Mouse (Mus musculus) liver, embryonic 12.5 days (tissue): Measurements from ENCODE around the gene Erp44. TPM values are rescaled to one million over a fixed set of nuclear protein-coding genes. Genes with fewer than 3 reads are reported as not detected.

Experiments
- ATAC-seq: fragments of 200-750 bp; cut with Nextera tagmentation; 2 replicates; pipeline ENCODE4 v1.8.0; 2017; ENCODE audit warnings: moderate number of reproducible peaks, mild to moderate bottlenecking, moderate library complexity
- H3K27ac ChIP-seq: fragments of 300-500 bp; sonication (generic); 2 replicates; pipeline ENCODE4 v1.5.1; 2016; ENCODE audit warnings: mild to moderate bottlenecking
- H3K27me3 ChIP-seq: fragments of 300-500 bp; sonication (generic); replicated peaks from 2 replicates; pipeline ENCODE4 v1.6.1; 2016; ENCODE audit warnings: mild to moderate bottlenecking, moderate library complexity
- H3K36me3 ChIP-seq: fragments of 300-500 bp; sonication (generic); 2 replicates; pipeline ENCODE4 v1.6.1; 2016; ENCODE audit warnings: mild to moderate bottlenecking, moderate library complexity
- H3K4me1 ChIP-seq: fragments of 300-500 bp; sonication (generic); 2 replicates; pipeline ENCODE4 v1.6.1; 2016
- H3K4me2 ChIP-seq: fragments of 300-500 bp; sonication (generic); 2 replicates; pipeline ENCODE4 v1.6.1; 2016; ENCODE audit warnings: mild to moderate bottlenecking, moderate library complexity
- H3K4me3 ChIP-seq: fragments of 300-500 bp; sonication (generic); 2 replicates; pipeline ENCODE4 v1.5.1; 2016; ENCODE audit warnings: mild to moderate bottlenecking, moderate library complexity
- H3K9ac ChIP-seq: fragments of 300-500 bp; sonication (generic); 2 replicates; pipeline ENCODE4 v1.6.1; 2016; ENCODE audit warnings: mild to moderate bottlenecking, moderate library complexity
- H3K9me3 ChIP-seq: fragments of 300-500 bp; sonication (generic); replicated peaks from 2 replicates; pipeline ENCODE4 v1.6.1; 2016; ENCODE audit warnings: mild to moderate bottlenecking, moderate library complexity
- WGBS: fragments of 180-500 bp; shearing (Covaris S2); methylation state at CpG from one replicate; pipeline ENCODE4 v1.1.7; 2016; ENCODE audit not compliant: insufficient replicate concordance; 5-methylcytosine and 5-hydroxymethylcytosine counted together
- polyA plus RNA-seq: library from polyadenylated mRNA; unstranded; fragments of >200 nt; fragmentation: Nextera tagmentation; extraction: Ambion mirVana; gene quantifications from 2 replicates; pipeline ENCODE4 v1.2.1, GENCODE M21; 2016

Erp44 gene
- polyA plus RNA-seq, 1 experiment from 2014 or later, result 55.6 TPM

DNA sequence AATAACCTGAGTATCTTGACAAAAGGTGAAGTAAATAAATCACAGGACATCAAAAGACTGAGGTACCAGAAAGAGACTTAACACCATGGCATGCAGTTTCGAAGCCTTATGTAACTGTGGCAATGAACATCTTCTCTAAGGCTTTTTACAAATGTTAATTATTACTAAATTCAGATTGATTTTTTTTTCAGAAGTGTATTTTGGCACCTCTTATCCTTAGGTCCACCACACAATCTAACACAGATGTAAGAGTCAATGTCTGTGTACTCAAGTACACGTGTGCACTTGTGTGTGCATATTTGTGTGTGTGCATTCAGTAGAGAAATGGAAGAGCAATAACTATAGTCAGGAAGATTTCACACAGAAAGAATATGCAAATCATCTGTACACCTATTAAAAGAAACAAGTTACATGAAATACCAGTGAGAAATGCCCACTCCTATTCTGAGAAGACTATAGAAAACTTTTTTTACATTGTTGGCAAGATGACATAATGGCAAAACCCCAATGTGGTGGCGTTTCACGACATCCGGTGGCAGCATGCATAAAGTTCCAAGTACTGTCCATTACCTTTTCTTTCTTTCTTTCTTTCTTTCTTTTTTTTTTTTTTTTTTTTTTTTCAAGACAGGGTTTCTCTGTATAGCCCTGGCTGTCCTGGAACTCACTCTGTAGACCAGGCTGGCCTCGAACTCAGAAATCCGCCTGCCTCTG, 6.1 kb downstream of the Erp44 start:
- no peaks in the 10 kb centered on the region for H3K27me3 ChIP-seq
- WGBS, result 81% methylated on average over 7 of the region's 7 CpGs

DNA sequence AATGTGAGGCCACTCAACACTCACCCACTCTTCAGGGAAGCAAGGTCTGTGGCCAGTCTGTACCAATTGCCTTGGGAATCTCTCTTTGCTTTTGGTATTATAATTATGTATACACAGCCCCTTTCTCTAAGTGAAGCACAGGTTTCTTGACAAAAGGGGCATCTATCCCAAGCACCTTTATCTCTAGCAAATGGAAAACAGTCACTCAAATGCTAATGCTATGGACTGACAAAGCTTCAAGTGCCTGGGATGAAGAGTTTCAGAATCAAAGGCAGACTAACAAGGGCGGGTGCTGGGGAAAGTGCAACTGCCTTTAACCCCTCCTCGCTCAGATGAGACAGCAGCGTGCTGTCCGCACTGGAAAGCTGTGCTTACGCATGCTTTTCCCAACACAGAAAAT, 7.5 kb downstream of the Erp44 start:
- H3K4me1 ChIP-seq, result peaks cover 10% of the 10 kb centered on the region; the same call in 1 of the 2 replicates
- no peak overlapping the region for H3K4me3 ChIP-seq
- no peaks in the 10 kb centered on the region for H3K9me3 ChIP-seq
- no peak overlapping the region for H3K9ac ChIP-seq
- no peak overlapping the region for H3K27ac ChIP-seq
- no peak overlapping the region for H3K4me2 ChIP-seq
- H3K36me3 ChIP-seq, result no peaks in the 10 kb centered on the region
- ATAC-seq, result no peak
- no peaks in the 10 kb centered on the region for H3K27me3 ChIP-seq
- WGBS, result 80% methylated on average over 5 of the region's 5 CpGs

More for the DNA sequence above, 6.1 kb downstream of the Erp44 start:
- Histone ChIP-seq H3K9me3 (no peaks in the 10 kb centered on the region), H3K27ac (no peak overlapping the region), H3K4me2 (no peak overlapping the region), H3K36me3 (no peaks in the 10 kb centered on the region), H3K9ac (no peak overlapping the region), H3K4me1 (peaks cover 13% of the 10 kb centered on the region), H3K4me3 (no peak overlapping the region)
- ATAC-seq, result no peak

DNA sequence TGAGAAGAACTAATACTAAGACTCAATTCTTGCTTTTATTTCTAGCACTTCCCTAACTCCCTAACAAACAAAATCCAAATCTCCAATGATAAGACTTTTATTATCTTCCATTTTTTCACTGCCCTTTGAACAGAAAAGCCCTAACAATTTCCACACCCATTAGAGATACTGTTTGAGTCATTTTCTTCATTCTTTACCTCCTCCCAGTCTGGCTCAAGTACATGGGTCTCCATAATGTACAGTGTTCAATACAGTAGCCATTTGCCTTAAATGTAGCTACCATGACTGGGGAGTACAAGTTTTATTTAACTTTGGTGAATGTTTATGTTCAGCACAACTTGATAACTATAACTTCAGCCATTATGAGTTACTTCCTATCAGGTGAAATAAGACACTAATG, 8.8 kb downstream of the Erp44 start:
- Histone ChIP-seq H3K4me2 (no peak overlapping the region), H3K4me1 (peaks cover 15% of the 10 kb centered on the region; the same call in 1 of the 2 replicates), H3K4me3 (no peak overlapping the region), H3K9me3 (no peaks in the 10 kb centered on the region), H3K27me3 (no peaks in the 10 kb centered on the region), H3K27ac (no peak overlapping the region), H3K9ac (no peak overlapping the region), H3K36me3 (no peaks in the 10 kb centered on the region)
- no peak for ATAC-seq

GRCm38 (mm10) chr4:48268127-48268526, 11.2 kb downstream of the Erp44 start:
- ATAC-seq, result no peak
- H3K4me3 ChIP-seq, result no peak overlapping the region
- H3K9ac ChIP-seq, result no peak overlapping the region
- H3K36me3 ChIP-seq, result no peaks in the 10 kb centered on the region
- H3K27me3 ChIP-seq, result no peaks in the 10 kb centered on the region
- H3K27ac ChIP-seq, result no peak overlapping the region
- H3K9me3 ChIP-seq, result no peaks in the 10 kb centered on the region
- H3K4me1 ChIP-seq, result peaks cover 15% of the 10 kb centered on the region; the same call in 1 of the 2 replicates
- WGBS, result 56% methylated on average over 1 of the region's 1 CpGs
- H3K4me2 ChIP-seq, result no peak overlapping the region

GRCm38 (mm10) chr4:48267683-48268082, 11.7 kb downstream of the Erp44 start:
- Histone ChIP-seq H3K27ac (no peak overlapping the region), H3K9ac (no peak overlapping the region), H3K4me3 (no peak overlapping the region), H3K27me3 (no peaks in the 10 kb centered on the region), H3K36me3 (no peaks in the 10 kb centered on the region), H3K4me1 (peaks cover 15% of the 10 kb centered on the region; the same call in 1 of the 2 replicates), H3K9me3 (no peaks in the 10 kb centered on the region), H3K4me2 (no peak overlapping the region)
- no peak for ATAC-seq
- WGBS, result 76% methylated on average over 3 of the region's 3 CpGs

GRCm38 (mm10) chr4:48258045-48258444, 21.3 kb downstream of the Erp44 start:
- Histone ChIP-seq H3K27ac (no peak overlapping the region), H3K9ac (no peak overlapping the region), H3K4me1 (peaks cover 18% of the 10 kb centered on the region; the same call in 1 of the 2 replicates), H3K27me3 (no peaks in the 10 kb centered on the region), H3K4me3 (no peak overlapping the region), H3K36me3 (no peaks in the 10 kb centered on the region), H3K4me2 (no peak overlapping the region), H3K9me3 (no peaks in the 10 kb centered on the region)
- ATAC-seq, result no peak
- 83% methylated on average over 3 of the region's 3 CpGs for WGBS

GRCm38 (mm10) chr4:48253266-48253665, 26.1 kb downstream of the Erp44 start:
- Histone ChIP-seq H3K9me3 (no peaks in the 10 kb centered on the region), H3K27ac (no peak overlapping the region), H3K36me3 (no peaks in the 10 kb centered on the region), H3K4me1 (peaks cover 18% of the 10 kb centered on the region; the same call in 1 of the 2 replicates), H3K4me2 (no peak overlapping the region), H3K27me3 (no peaks in the 10 kb centered on the region), H3K4me3 (no peak overlapping the region), H3K9ac (no peak overlapping the region)
- ATAC-seq, result no peak

DNA sequence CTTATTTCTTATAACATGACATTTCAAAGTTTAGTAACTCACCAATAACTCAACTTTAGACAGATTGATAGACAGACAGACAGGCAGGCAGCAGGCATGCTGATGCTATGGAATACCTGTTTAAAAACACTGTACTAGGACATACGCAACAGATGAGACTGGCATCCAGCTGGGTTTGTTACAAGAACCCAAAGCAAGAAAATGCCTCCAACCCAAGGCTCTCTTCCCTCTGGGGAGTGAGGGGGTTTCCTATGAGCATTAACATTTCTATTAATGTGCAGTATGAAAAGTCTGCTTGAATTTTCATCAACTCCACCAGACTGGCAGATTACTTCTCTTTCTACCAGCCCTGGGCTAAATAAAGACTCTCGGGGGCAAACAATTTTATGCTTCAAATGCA, 35.1 kb downstream of the Erp44 start:
- ATAC-seq, result no peak
- no peak overlapping the region for H3K4me2 ChIP-seq
- no peak overlapping the region for H3K4me3 ChIP-seq
- no peaks in the 10 kb centered on the region for H3K9me3 ChIP-seq
- no peak overlapping the region for H3K27ac ChIP-seq
- peaks cover 8% of the 10 kb centered on the region; the same call in 1 of the 2 replicates for H3K36me3 ChIP-seq
- no peak overlapping the region for H3K9ac ChIP-seq
- 84% methylated on average over 2 of the region's 2 CpGs for WGBS
- H3K27me3 ChIP-seq, result no peaks in the 10 kb centered on the region
- H3K4me1 ChIP-seq, result peaks cover 4% of the 10 kb centered on the region

DNA sequence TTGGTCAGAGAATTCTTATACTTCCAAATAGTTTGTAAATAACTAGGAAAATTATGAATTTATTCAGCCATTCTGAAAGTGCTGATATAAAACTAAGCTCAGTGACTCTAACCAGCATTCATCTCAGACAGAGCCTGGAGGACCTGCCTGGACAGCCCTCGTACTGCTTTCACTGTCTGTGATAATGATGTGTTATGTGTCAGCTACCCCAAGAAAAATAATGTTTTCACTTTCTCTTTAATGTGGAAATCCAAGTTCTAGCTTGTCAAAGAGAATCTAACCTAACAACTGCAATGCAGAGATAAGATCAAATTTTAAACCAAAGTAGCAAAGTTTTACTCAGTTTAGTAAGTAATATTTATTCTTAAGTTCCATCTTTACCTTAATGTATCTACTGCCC, 35.6 kb downstream of the Erp44 start:
- H3K27ac ChIP-seq, result no peak overlapping the region
- WGBS, result 76% methylated on average over 1 of the region's 1 CpGs
- no peak for ATAC-seq
- no peak overlapping the region for H3K9ac ChIP-seq
- H3K36me3 ChIP-seq, result peaks cover 8% of the 10 kb centered on the region; the same call in 1 of the 2 replicates
- H3K27me3 ChIP-seq, result no peaks in the 10 kb centered on the region
- H3K4me2 ChIP-seq, result no peak overlapping the region
- H3K4me3 ChIP-seq, result no peak overlapping the region
- H3K9me3 ChIP-seq, result no peaks in the 10 kb centered on the region
- H3K4me1 ChIP-seq, result peaks cover 4% of the 10 kb centered on the region

DNA sequence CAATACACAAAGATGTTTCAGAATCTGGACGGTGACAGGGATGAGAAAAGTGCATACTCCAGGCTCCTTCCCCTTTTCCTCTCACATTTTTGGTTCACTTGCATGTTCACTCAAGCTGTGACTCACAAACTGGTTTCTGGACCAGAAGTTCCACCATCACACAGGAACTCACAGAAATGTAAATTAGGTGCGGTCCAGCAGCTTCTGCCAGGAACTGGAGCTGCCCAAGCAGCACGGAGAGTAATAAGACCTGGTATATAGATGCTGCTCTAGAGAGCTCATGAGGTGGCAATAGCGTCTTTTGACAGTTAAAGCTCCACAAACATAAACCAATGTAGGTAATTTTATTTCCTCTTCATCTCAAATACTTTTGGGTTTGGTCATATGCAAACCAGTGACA, 36.9 kb downstream of the Erp44 start:
- H3K4me2 ChIP-seq, result no peak overlapping the region
- WGBS, result 84% methylated on average over 4 of the region's 4 CpGs
- peaks cover 8% of the 10 kb centered on the region for H3K36me3 ChIP-seq
- H3K9me3 ChIP-seq, result no peaks in the 10 kb centered on the region
- H3K27me3 ChIP-seq, result no peaks in the 10 kb centered on the region
- no peak overlapping the region for H3K27ac ChIP-seq
- H3K4me3 ChIP-seq, result no peak overlapping the region
- H3K4me1 ChIP-seq, result peaks cover 4% of the 10 kb centered on the region
- no peak overlapping the region for H3K9ac ChIP-seq
- no peak for ATAC-seq

GRCm38 (mm10) chr4:48239046-48239445, 40.3 kb downstream of the Erp44 start:
- Histone ChIP-seq H3K4me2 (no peak overlapping the region), H3K4me3 (no peak overlapping the region), H3K27ac (no peak overlapping the region), H3K4me1 (no peaks in the 10 kb centered on the region), H3K27me3 (no peaks in the 10 kb centered on the region), H3K9me3 (no peaks in the 10 kb centered on the region), H3K36me3 (peaks cover 26% of the 10 kb centered on the region), H3K9ac (no peak overlapping the region)
- 76% methylated on average over 4 of the region's 4 CpGs for WGBS
- ATAC-seq, result no peak

GRCm38 (mm10) chr4:48236721-48237120, 42.6 kb downstream of the Erp44 start:
- H3K9ac ChIP-seq, result no peak overlapping the region
- H3K4me1 ChIP-seq, result no peaks in the 10 kb centered on the region
- no peak overlapping the region for H3K27ac ChIP-seq
- 66% methylated on average over 3 of the region's 3 CpGs for WGBS
- H3K9me3 ChIP-seq, result no peaks in the 10 kb centered on the region
- no peak overlapping the region for H3K4me2 ChIP-seq
- no peaks in the 10 kb centered on the region for H3K27me3 ChIP-seq
- H3K4me3 ChIP-seq, result no peak overlapping the region
- no peak for ATAC-seq
- peaks cover 23% of the 10 kb centered on the region for H3K36me3 ChIP-seq

GRCm38 (mm10) chr4:48226800-48227199, 52.6 kb downstream of the Erp44 start:
- no peak for ATAC-seq
- H3K27ac ChIP-seq, result no peak overlapping the region
- H3K9ac ChIP-seq, result no peak overlapping the region
- no peaks in the 10 kb centered on the region for H3K36me3 ChIP-seq
- no peak overlapping the region for H3K4me3 ChIP-seq
- no peaks in the 10 kb centered on the region for H3K27me3 ChIP-seq
- no peaks in the 10 kb centered on the region for H3K4me1 ChIP-seq
- no peaks in the 10 kb centered on the region for H3K9me3 ChIP-seq
- H3K4me2 ChIP-seq, result no peak overlapping the region
- WGBS, result 58% methylated on average over 3 of the region's 3 CpGs
